Mouse (Mus musculus) thymus, adult 18-20 months (tissue): ENCODE results near the gene Cds2.
"Not testable (repeated sequence)": the region's sequence is repeated elsewhere in the genome, so short reads cannot be mapped to it uniquely, and the experiment has no call there.

Experiments
- DNase-seq, 2 experiments: peaks; one replicate each; pipeline ENCODE4 v3.0.0; 2022; ENCODE audit warnings: mixed read lengths in 2 of 2

Gene Cds2

GRCm38 (mm10) chr2:132266086-132266485 lies 3.1 kb downstream of the Cds2 start:
- DNase-seq = no peak

- no peak for DNase-seq
These were observed 6.3 kb downstream of the Cds2 start for GRCm38 (mm10) chr2:132269217-132269616.

GRCm38 (mm10) chr2:132270331-132270951 lies 7.5 kb downstream of the Cds2 start:
- DNase-seq = peak in 1 of 2 experiments; percentile 1

- DNase-seq = no peak
These were observed 9.9 kb downstream of the Cds2 start for GRCm38 (mm10) chr2:132272694-132273389.

- DNase-seq = no peak
These were observed 12.6 kb downstream of the Cds2 start for GRCm38 (mm10) chr2:132275527-132275926.

- no peak for DNase-seq
These were observed 13.3 kb downstream of the Cds2 start for GRCm38 (mm10) chr2:132276249-132276648.

- no peak for DNase-seq
These were observed 15.4 kb downstream of the Cds2 start for GRCm38 (mm10) chr2:132278273-132278853.

- DNase-seq = no peak
These were observed 16.5 kb downstream of the Cds2 start for GRCm38 (mm10) chr2:132279336-132279882.

GRCm38 (mm10) chr2:132279978-132280377 lies 17.0 kb downstream of the Cds2 start:
- DNase-seq = no peak

- DNase-seq = no peak
These were observed 17.7 kb downstream of the Cds2 start for GRCm38 (mm10) chr2:132280518-132281120.

- no peak for DNase-seq
These were observed 18.9 kb downstream of the Cds2 start for GRCm38 (mm10) chr2:132281560-132282452.

GRCm38 (mm10) chr2:132282453-132283174 lies 19.7 kb downstream of the Cds2 start:
- DNase-seq = no peak

GRCm38 (mm10) chr2:132283236-132284070 lies 20.5 kb downstream of the Cds2 start:
- no peak for DNase-seq

GRCm38 (mm10) chr2:132284492-132285139 lies 21.7 kb downstream of the Cds2 start:
- DNase-seq = no peak

- DNase-seq = not testable (repeated sequence)
These were observed 22.8 kb downstream of the Cds2 start for GRCm38 (mm10) chr2:132285722-132286121.

- DNase-seq = no peak
These were observed 23.6 kb downstream of the Cds2 start for GRCm38 (mm10) chr2:132286376-132287076.

- DNase-seq = not testable (repeated sequence)
These were observed 26.3 kb downstream of the Cds2 start for GRCm38 (mm10) chr2:132289213-132289612.

GRCm38 (mm10) chr2:132290808-132291207 lies 27.9 kb downstream of the Cds2 start:
- no peak for DNase-seq

- no peak for DNase-seq
These were observed 28.3 kb downstream of the Cds2 start for GRCm38 (mm10) chr2:132291265-132291664.
